Mouse (Mus musculus) spleen, embryonic (tissue): ENCODE results near the gene Lancl2.

Source experiments
- CTCF ChIA-PET: fragments of 350-600 bp; sonication (Branson Sonifier 250); formaldehyde crosslinking; loops from one replicate; lab custom pipeline; 2022; lab: Charles Lee

The Lancl2 gene

GRCm38 (mm10) chr6:57767112-57767868 lies 65.0 kb downstream of the Lancl2 start:
- CTCF ChIA-PET = no interaction called here

DNA sequence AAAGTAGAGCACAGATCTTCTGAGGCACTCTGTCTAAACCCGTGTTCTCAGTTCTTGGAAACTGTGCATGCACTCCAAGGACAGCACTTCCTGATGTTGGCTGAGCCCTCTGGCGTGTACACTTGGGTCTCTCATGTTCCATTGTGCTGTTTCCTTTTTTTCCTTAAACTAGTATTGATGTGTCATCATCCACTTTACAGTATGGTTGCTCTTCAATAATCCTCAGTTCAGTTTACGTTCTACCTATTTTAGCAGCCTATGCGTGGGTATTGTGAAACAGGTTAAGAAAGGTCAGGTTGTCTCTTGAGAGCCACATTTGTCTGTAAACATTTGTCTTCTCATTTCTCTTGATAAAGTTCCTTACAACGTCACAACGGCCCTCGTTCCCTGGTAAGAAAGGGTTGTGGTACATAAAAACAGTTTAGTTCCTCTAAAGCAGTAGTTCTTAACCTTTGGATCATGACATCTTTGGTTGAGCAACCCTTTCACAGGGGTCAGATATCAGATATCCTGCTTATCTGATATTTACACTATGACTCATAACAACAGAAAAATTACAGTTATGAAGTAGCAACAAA lies 66.7 kb downstream of the Lancl2 start:
- CTCF ChIA-PET = no interaction called here

GRCm38 (mm10) chr6:57770467-57771190 lies 68.3 kb downstream of the Lancl2 start:
- CTCF ChIA-PET = no interaction called here

GRCm38 (mm10) chr6:57773792-57774191 lies 71.5 kb downstream of the Lancl2 start:
- CTCF ChIA-PET = no interaction called here

DNA sequence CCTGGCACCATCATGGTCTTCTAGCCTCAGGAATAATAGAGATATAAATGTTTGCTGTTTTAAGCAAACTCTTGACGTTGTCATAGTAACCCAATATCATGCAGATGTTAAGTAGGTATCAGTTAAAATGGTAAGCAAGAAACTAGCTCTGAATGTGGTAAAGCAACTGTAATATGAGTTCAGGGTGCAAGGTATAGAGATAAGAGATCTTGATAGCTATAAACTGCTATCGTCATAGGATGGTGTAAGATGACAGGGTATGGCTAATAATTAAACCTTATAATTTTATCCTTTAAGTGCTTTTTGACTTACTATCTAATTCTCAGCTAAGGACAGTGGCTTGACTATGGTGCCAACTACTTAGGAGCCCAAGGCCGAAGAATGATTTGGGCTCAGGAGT lies 78.0 kb downstream of the Lancl2 start:
- CTCF ChIA-PET = no interaction called here

DNA sequence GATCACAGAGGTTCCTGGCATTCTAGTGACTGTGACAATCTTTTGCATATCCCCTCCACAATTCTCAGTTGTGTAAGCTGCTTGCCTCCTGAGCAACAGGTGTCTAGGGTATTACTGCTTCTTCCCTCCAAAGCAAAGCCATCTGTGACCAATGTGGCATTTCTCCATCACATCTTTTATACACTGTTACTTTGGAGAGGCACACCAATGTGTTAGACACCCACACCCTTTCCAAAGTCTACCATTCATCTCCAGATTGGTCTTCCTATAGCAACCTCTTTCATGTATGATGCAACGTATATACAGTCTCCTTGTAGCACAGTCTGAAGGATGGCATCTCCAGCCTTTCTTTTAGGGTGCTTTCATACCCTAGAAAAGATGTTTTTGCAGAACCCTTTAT lies 80.3 kb downstream of the Lancl2 start:
- CTCF ChIA-PET = no interaction called here

GRCm38 (mm10) chr6:57784251-57784650 lies 81.9 kb downstream of the Lancl2 start:
- CTCF ChIA-PET = no interaction called here

DNA sequence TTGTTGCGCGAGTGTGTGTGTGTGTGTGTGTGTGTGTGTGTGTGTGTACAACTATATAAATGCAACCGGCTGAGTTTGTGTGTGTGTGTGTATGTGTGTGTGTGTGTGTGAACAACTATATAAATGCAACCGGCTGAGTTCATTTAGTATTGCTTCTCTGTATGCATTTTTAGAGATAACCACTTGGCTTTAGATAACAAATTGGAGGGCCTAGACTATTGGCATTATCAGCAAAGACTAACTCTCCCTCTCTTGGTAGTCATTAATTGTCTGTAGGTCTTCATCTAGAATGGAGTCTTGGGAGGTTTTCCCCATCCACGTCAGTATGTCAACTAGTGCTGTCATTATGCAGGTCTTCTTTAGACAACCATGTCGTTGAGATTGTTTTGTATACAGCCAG lies 85.0 kb downstream of the Lancl2 start:
- CTCF ChIA-PET = no interaction called here
